Mouse (Mus musculus): Measurements from ENCODE around the gene Tex264.

- no peak for TF ChIP-seq CTCF (IDR thresholded peaks at IDR 0.05; ENCODE audit: control insufficient read depth, insufficient read depth, low read length)
- TF ChIP-seq POLR2A (IDR thresholded peaks at IDR 0.05; ENCODE audit: borderline replicate concordance, control insufficient read depth, low read depth, low read length): no peak
Measured at GRCm38 (mm10) chr9:106724864-106725263, 39.1 kb upstream of the Tex264 start.

All from bone marrow, adult 2 months (tissue).